8 mouse cellular contexts compared by ENCODE assay signal in genomic region chr4:31937376-31938281, GRCm38 (mm10). TPM values are rescaled to one million over a fixed set of nuclear protein-coding genes. Genes with fewer than 3 reads are reported as not detected.
DNase-seq lines count a peak whose midpoint lies in the region; ATAC-seq and TF ChIP-seq lines count a peak whose summit lies in the region.

No protein-coding gene starts in this region.

- H3K27ac ChIP-seq in embryonic facial prominence, embryonic 14.5 days (replicated peaks; ENCODE audit: low read depth, low read length): peak overlapping the region; percentile 61
- peak overlapping the region; percentile 88 for H3K27ac ChIP-seq in hindbrain, embryonic 10.5 days
- H3K27ac ChIP-seq in liver, adult 2 months (replicated peaks; ENCODE audit: insufficient read depth, low read depth, low read length): no peak overlapping the region
- H3K27ac ChIP-seq in olfactory bulb, adult 2 months (ENCODE audit: insufficient read depth, low read depth, low read length): no peak overlapping the region

- no peak for TF ChIP-seq CTCF in liver, adult 2 months (IDR thresholded peaks at IDR 0.05; ENCODE audit: low read depth, low read length)
- no peak for TF ChIP-seq CTCF in olfactory bulb, adult 2 months (IDR thresholded peaks at IDR 0.05; ENCODE audit: insufficient read depth, low read depth, low read length)

- no peak for TF ChIP-seq POLR2A in liver, adult 2 months (IDR thresholded peaks at IDR 0.05; ENCODE audit: extremely low read depth, insufficient read depth, low read length)
- no peak for TF ChIP-seq POLR2A in olfactory bulb, adult 2 months (IDR thresholded peaks at IDR 0.05; ENCODE audit: insufficient read depth, low read depth, low read length)

- H3K36me3 ChIP-seq in embryonic facial prominence, embryonic 14.5 days (ENCODE audit: control insufficient read depth, insufficient read depth, low read length): no peaks in the 10 kb centered on the region
- no peaks in the 10 kb centered on the region for H3K36me3 ChIP-seq in hindbrain, embryonic 10.5 days
- no peaks in the 10 kb centered on the region for H3K36me3 ChIP-seq in liver, adult 2 months (ENCODE audit: control insufficient read depth, insufficient read depth, low read length)

- H3K9me3 ChIP-seq in embryonic facial prominence, embryonic 14.5 days (ENCODE audit: control insufficient read depth, low read length): no peaks in the 10 kb centered on the region
- no peaks in the 10 kb centered on the region for H3K9me3 ChIP-seq in hindbrain, embryonic 10.5 days

- WGBS in embryonic facial prominence, embryonic 14.5 days: 3% methylated on average over 33 of the region's 36 CpGs
- under 1% methylated on average over 36 of the region's 36 CpGs for WGBS in hindbrain, embryonic 10.5 days
- WGBS in liver, adult 2 months: 6% methylated on average over 36 of the region's 36 CpGs
- 5% methylated on average over 36 of the region's 36 CpGs for WGBS in olfactory bulb, adult 2 months

- no peaks in the 10 kb centered on the region for H3K27me3 ChIP-seq in embryonic facial prominence, embryonic 14.5 days (replicated peaks; ENCODE audit: control insufficient read depth, insufficient read depth, low read length)
- H3K27me3 ChIP-seq in hindbrain, embryonic 10.5 days (ENCODE audit: insufficient read depth, poor library complexity, severe bottlenecking): peaks cover 36% of the 10 kb centered on the region
- H3K27me3 ChIP-seq in liver, adult 2 months (ENCODE audit: control insufficient read depth, insufficient read depth, low read length): peaks cover 11% of the 10 kb centered on the region

- peak; percentile 6 to 23 for DNase-seq in heart, adult 18-20 months
- no peak for DNase-seq in heart, adult 8-10 months (ENCODE audit: low spot score)
- peak; percentile 48 for DNase-seq in Muller cell, postnatal 12 days (ENCODE audit: inconsistent ontology term)
- peak; percentile 32 for DNase-seq in embryonic facial prominence, embryonic 14.5 days (ENCODE audit: low spot score)
- DNase-seq in hindbrain, embryonic 10.5 days (ENCODE audit: low spot score): peak; percentile 65
- DNase-seq in liver, adult 2 months (ENCODE audit: extremely low read depth, low read depth, low spot score): no peak
- no peak for DNase-seq in left cerebral cortex, adult 11 months (ENCODE audit: low spot score)

- H3K9ac ChIP-seq in embryonic facial prominence, embryonic 14.5 days (ENCODE audit: low read depth, low read length): peak overlapping the region; percentile 71
- peak overlapping the region; percentile 12; the same call in 1 of the 2 replicates for H3K9ac ChIP-seq in liver, adult 2 months (ENCODE audit: low read depth, low read length)

- peak overlapping the region; percentile 89 for H3K4me2 ChIP-seq in embryonic facial prominence, embryonic 14.5 days (ENCODE audit: low read depth, low read length)

- no peaks in the 10 kb centered on the region for H3K79me2 ChIP-seq in liver, adult 2 months (ENCODE audit: control insufficient read depth, insufficient read depth, low read length)

- peaks cover 11% of the 10 kb centered on the region for H3K4me1 ChIP-seq in embryonic facial prominence, embryonic 14.5 days (ENCODE audit: control insufficient read depth, insufficient read depth, low read length)
- peaks cover 21% of the 10 kb centered on the region for H3K4me1 ChIP-seq in hindbrain, embryonic 10.5 days (replicated peaks)
- H3K4me1 ChIP-seq in liver, adult 2 months (ENCODE audit: control insufficient read depth, insufficient read depth, low read length): peaks cover 3% of the 10 kb centered on the region; the same call in 1 of the 2 replicates
- H3K4me1 ChIP-seq in olfactory bulb, adult 2 months (ENCODE audit: control insufficient read depth, insufficient read depth, low read length): peaks cover 9% of the 10 kb centered on the region

- H3K4me3 ChIP-seq in embryonic facial prominence, embryonic 14.5 days (ENCODE audit: low read depth, low read length): peak overlapping the region; percentile 48
- H3K4me3 ChIP-seq in hindbrain, embryonic 10.5 days: peak overlapping the region; percentile 60
- H3K4me3 ChIP-seq in liver, adult 2 months (ENCODE audit: insufficient read depth, low read depth, low read length): peak overlapping the region; percentile 26; the same call in 1 of the 2 replicates
- peak overlapping the region; percentile 23 for H3K4me3 ChIP-seq in olfactory bulb, adult 2 months (ENCODE audit: insufficient read depth, low read depth, low read length)

- peak; percentile 73 for ATAC-seq in embryonic facial prominence, embryonic 14.5 days (ENCODE audit: low read depth)

RNA-seq across cellular contexts. Expression of gene Map3k7, which starts 26.3 kb away (rescaled TPM):
- 10 to 100 TPM; 52.7 to 58.9 TPM for total RNA-seq in heart, adult 18-20 months (2021)
- total RNA-seq in heart, adult 8-10 months (2022): 10 to 100 TPM; 45.6 to 56.4 (median 54.6) TPM
- polyA plus RNA-seq in embryonic facial prominence, embryonic 14.5 days (2014; fragmentation: Nextera tagmentation; extraction: Ambion mirVana): 42.6 and 43.8 TPM in 2 replicates
- 40.3 and 44.3 TPM in 2 replicates for polyA plus RNA-seq in hindbrain, embryonic 10.5 days (2016; fragmentation: Nextera tagmentation; extraction: Ambion mirVana)
- 20.7 and 27.0 TPM in 2 replicates for total RNA-seq in liver, adult 2 months (2014; rRNA removed)
- 22.7 and 31.3 TPM in 2 replicates for polyA plus RNA-seq in liver, adult 2 months (2012; rRNA removed)
- 108 and 182 TPM in 2 replicates for polyA plus RNA-seq in olfactory bulb, adult 2 months (2012; ENCODE audit: insufficient read depth, insufficient read length, low replicate concordance, missing spikeins)

Comparison
In these comparisons a context has a peak if more than half of its experiments do, and no peak if none do; other contexts are left out.
1. DNase-seq: peak in heart, adult 18-20 months (2 of 2), Muller cell, postnatal 12 days (single experiment), embryonic facial prominence, embryonic 14.5 days (single experiment) and hindbrain, embryonic 10.5 days (single experiment); none in heart, adult 8-10 months (single experiment), liver, adult 2 months (single experiment) and left cerebral cortex, adult 11 months (single experiment).
2. H3K27ac ChIP-seq: peak in embryonic facial prominence, embryonic 14.5 days (single experiment) and hindbrain, embryonic 10.5 days (single experiment); none in liver, adult 2 months (single experiment) and olfactory bulb, adult 2 months (single experiment).
3. Peak in every context shown above with its lines, with median percentiles within 50 percentile points of each other: H3K4me3 ChIP-seq.